Mouse (Mus musculus) ovary, adult 18-20 months (tissue): ENCODE measurements at regions not wholly inside any gene's neighbourhood (a gene's known extent, or its start where the extent isn't known, plus 50 kb on each side); places are given as distances from the start of the nearest gene placed in this dataset.

Source experiments
- DNase-seq: peaks from one replicate; pipeline ENCODE4 v3.0.0; 2022; ENCODE audit warnings: low spot score, mixed read lengths

DNA sequence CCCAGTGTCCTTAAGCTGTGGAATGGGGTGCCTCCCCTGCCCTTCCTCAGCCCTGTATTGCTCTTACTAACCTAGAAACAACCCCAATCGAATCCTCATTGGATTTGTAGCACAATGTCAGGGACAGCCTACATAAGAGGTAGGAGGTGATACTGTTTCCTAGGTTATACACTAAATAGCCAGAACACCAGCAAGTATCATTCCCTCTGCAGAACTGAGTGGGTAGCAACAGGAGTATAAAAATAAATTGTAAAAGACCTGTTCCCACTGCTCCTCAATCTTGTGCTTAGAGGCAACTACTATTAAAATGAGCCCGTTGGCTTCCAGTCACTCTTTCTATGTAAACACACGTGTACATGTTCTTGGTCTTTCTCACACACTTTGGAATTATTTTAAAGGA, 52.2 kb upstream of the Tnfaip3 start:
- no peak for DNase-seq

DNA sequence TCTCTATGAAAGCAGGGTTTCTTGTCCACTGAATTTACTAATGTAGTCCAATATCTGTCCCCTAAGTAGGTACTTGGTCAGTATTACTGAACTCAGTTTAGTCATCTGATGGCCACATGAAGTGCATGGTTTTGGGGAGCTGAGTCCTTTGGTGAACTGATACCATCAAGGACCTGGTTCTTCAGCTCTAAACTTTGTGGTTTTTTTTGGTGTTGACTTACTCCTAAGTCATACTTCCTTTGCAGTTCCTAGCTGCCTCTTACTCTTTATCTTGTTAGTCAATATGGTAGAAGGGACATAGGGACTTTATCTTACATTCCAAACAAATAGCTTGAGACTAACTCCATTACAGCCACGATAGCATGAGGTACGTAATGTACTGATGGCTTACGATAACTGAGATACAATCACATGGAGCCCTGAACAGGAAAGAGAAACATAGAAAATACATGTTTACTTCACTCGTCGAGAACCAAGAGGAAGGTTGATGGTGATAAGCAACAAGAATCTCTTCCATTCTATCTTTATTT, 51.4 kb upstream of the Tnfaip3 start:
- no peak for DNase-seq
